14 mouse cellular contexts compared by ENCODE assay signal in the genomic region with DNA sequence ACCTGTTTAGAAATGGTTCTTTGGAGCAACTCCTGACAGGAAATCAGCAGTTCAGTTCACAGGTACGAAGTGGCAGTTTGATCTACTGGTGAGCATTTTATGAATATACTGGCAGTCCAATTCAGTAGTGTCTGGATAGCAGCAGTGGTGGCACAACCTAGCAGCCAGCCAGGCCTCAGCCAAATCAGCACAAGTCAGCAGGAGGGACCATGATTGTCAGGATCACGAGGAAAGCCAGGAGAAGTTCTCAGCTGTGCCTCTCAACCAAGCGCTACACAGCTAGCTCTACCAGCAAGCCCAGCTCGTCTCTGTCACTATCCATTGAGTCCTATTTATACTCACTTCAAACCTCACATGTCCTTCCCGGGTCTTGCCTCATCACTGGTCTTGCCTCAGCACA.
"Had no signal": no experiment of that assay in that cellular context is flagged by ENCODE, and none has a peak within 500 bp of the region (broad histone marks: within the 10 kb centered on the region; RNA-seq: fewer than 3 reads in every experiment).

No protein-coding gene starts in this region.

- H3K27me3 ChIP-seq: liver, embryonic 15.5 days; midbrain, embryonic 13.5 days; neural tube, embryonic 15.5 days had no signal

- H3K27ac ChIP-seq: left cerebral cortex, adult 2 months; limb, embryonic 10.5 days; liver, embryonic 15.5 days; midbrain, embryonic 13.5 days; neural tube, embryonic 15.5 days had no signal

- H3K4me1 ChIP-seq: limb, embryonic 10.5 days; liver, embryonic 15.5 days; midbrain, embryonic 13.5 days; neural tube, embryonic 15.5 days had no signal

- H3K4me3 ChIP-seq: left cerebral cortex, adult 2 months; limb, embryonic 10.5 days; liver, embryonic 15.5 days; midbrain, embryonic 13.5 days; myocyte; neural tube, embryonic 15.5 days had no signal

- H3K4me2 ChIP-seq: liver, embryonic 11.5 days; liver, embryonic 15.5 days; midbrain, embryonic 13.5 days; neural tube, embryonic 15.5 days had no signal

- H3K36me3 ChIP-seq: limb, embryonic 10.5 days; liver, embryonic 15.5 days; midbrain, embryonic 13.5 days; neural tube, embryonic 15.5 days had no signal

- H3K9me3 ChIP-seq: limb, embryonic 10.5 days; liver, embryonic 15.5 days; midbrain, embryonic 13.5 days; neural tube, embryonic 15.5 days had no signal

- H3K9ac ChIP-seq: liver, embryonic 15.5 days; midbrain, embryonic 13.5 days; neural tube, embryonic 15.5 days had no signal

- ATAC-seq: lung, postnatal 0 days; midbrain, embryonic 13.5 days had no signal

- DNase-seq: kidney, postnatal 25 days; lung, adult 2 months; lung, postnatal 36 days; right cerebral cortex, adult 18-20 months; right cerebral cortex, postnatal 25 days; thymus, postnatal 4 days had no signal
